Mouse (Mus musculus): ENCODE measurements around the gene Ptprk. TPM values are rescaled to one million over a fixed set of nuclear protein-coding genes. Genes with fewer than 3 reads are reported as not detected.

Ptprk gene
- polyA plus RNA-seq, 2 experiments = 3.0 to 3.3 TPM

DNA sequence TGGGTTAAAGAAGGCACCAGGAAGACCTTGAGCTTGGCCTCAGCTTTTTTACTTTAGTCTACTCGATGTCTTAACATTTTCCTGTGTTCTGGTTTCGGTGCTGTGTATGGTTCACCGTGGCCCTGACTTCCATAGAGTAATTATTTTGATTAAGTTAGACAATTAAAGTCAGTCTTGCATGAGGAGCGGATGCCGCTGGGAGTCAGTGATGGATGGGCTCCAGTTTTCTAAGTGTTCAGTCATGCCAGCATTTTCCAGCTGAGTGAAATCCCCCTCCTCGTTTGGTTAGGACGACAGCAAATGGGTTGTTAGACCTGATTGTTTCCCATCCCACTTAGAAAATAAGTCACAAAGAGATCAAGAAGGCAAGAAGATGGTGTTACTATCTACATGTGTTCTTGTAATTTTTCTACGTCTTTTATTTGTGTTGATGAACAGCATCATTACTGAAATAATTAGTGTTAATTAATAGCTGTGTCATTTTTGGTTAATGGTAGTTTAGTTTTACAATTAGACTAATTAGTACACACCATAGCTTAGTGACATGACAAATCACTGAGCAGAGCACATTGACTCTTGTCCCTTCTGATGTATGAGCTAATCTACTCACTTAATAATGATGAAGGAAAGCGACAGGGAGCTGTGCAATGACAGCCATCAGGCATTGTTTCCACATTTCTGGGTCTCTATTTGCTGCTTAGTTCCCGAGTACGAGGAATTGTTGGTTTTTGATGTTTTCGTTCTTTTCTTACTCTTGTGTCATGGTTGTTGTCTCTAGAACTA, 390.3 kb downstream of the Ptprk start:
- ATAC-seq (ENCODE audit: insufficient read depth) (no peak), DNase-seq (ENCODE audit: low read depth in 3 of 3, low spot score in 3 of 3) (no peak)
- Histone ChIP-seq H3K36me3 (replicated peaks; ENCODE audit: control insufficient read depth, insufficient read depth, low read depth) (no peaks in the 10 kb centered on the region), H3K4me1 (replicated peaks; ENCODE audit: control insufficient read depth in 2 of 2, insufficient read depth in 2 of 2, low read length in 1 of 2) (no peaks in the 10 kb centered on the region), H3K27ac (no peak overlapping the region), H3K4me2 (ENCODE audit: low read depth) (no peak overlapping the region), H3K4me3 (ENCODE audit: insufficient read depth in 1 of 2, low read depth in 2 of 2, low read length in 2 of 2) (no peak overlapping the region), H3K27me3 (ENCODE audit: control insufficient read depth, insufficient read depth, low read length) (no peaks in the 10 kb centered on the region), H3K9ac (replicated peaks) (no peak overlapping the region), H3K9me3 (ENCODE audit: control insufficient read depth, low read length) (no peaks in the 10 kb centered on the region)
- 68% methylated on average over 12 of the region's 12 CpGs for WGBS (ENCODE audit: insufficient replicate concordance)
- TF ChIP-seq CTCF (IDR thresholded peaks at IDR 0.05; ENCODE audit: low read depth) (no peak), EP300 (IDR thresholded peaks at IDR 0.05; ENCODE audit: low read depth) (no peak)

GRCm38 (mm10) chr10:28485574-28485973, 411.0 kb downstream of the Ptprk start:
- no peaks in the 10 kb centered on the region for H3K36me3 ChIP-seq (replicated peaks; ENCODE audit: control insufficient read depth, insufficient read depth, low read depth)
- TF ChIP-seq EP300 (IDR thresholded peaks at IDR 0.05; ENCODE audit: low read depth) = no peak
- TF ChIP-seq CTCF (IDR thresholded peaks at IDR 0.05; ENCODE audit: low read depth) = peak; percentile 76
- ATAC-seq (ENCODE audit: insufficient read depth) (no peak), DNase-seq (ENCODE audit: low read depth in 3 of 3, low spot score in 3 of 3) (no peak)
- no peak overlapping the region for H3K4me3 ChIP-seq (ENCODE audit: insufficient read depth in 1 of 2, low read depth in 2 of 2, low read length in 2 of 2)
- no peak overlapping the region for H3K27ac ChIP-seq
- H3K9ac ChIP-seq (replicated peaks) = no peak overlapping the region
- no peaks in the 10 kb centered on the region for H3K27me3 ChIP-seq (ENCODE audit: control insufficient read depth, insufficient read depth, low read length)
- H3K4me1 ChIP-seq (replicated peaks; ENCODE audit: control insufficient read depth in 2 of 2, insufficient read depth in 2 of 2, low read length in 1 of 2) = no peaks in the 10 kb centered on the region
- no peak overlapping the region for H3K4me2 ChIP-seq (ENCODE audit: low read depth)
- H3K9me3 ChIP-seq (ENCODE audit: control insufficient read depth, low read length) = no peaks in the 10 kb centered on the region
- WGBS (ENCODE audit: insufficient replicate concordance) = 18% methylated on average over 3 of the region's 3 CpGs

GRCm38 (mm10) chr10:28491006-28491405, 416.4 kb downstream of the Ptprk start:
- no peaks in the 10 kb centered on the region for H3K4me1 ChIP-seq (replicated peaks; ENCODE audit: control insufficient read depth in 2 of 2, insufficient read depth in 2 of 2, low read length in 1 of 2)
- H3K4me3 ChIP-seq (ENCODE audit: insufficient read depth in 1 of 2, low read depth in 2 of 2, low read length in 2 of 2) = no peak overlapping the region
- H3K27ac ChIP-seq = no peak overlapping the region
- H3K4me2 ChIP-seq (ENCODE audit: low read depth) = no peak overlapping the region
- H3K9me3 ChIP-seq (ENCODE audit: control insufficient read depth, low read length) = no peaks in the 10 kb centered on the region
- no peaks in the 10 kb centered on the region for H3K27me3 ChIP-seq (ENCODE audit: control insufficient read depth, insufficient read depth, low read length)
- no peak overlapping the region for H3K9ac ChIP-seq (replicated peaks)
- 54% methylated on average over 1 of the region's 1 CpGs for WGBS (ENCODE audit: insufficient replicate concordance)
- ATAC-seq (ENCODE audit: insufficient read depth) (no peak), DNase-seq (ENCODE audit: low read depth in 3 of 3, low spot score in 3 of 3) (no peak)
- no peak for TF ChIP-seq EP300 (IDR thresholded peaks at IDR 0.05; ENCODE audit: low read depth)
- no peaks in the 10 kb centered on the region for H3K36me3 ChIP-seq (replicated peaks; ENCODE audit: control insufficient read depth, insufficient read depth, low read depth)

DNA sequence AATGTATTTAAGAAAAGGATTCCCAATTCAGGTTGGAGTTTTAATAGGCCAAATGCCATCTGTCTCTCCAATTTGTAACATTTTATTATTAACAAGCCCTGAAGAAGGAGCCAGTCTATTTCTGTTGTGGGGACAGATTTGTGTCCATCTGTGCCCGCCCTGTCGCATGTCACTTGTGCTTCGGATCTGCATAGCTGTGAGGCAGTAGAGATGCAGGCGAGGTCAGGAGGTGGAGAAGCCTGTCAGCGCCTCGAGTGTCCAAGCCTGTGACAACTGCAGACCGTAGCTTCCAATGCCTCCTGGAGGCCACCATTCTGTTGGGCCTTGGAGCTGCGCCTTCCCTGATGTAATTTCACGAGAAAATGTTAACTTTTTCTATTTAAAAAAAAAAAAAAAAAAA, 417.6 kb downstream of the Ptprk start:
- H3K4me3 ChIP-seq (ENCODE audit: insufficient read depth in 1 of 2, low read depth in 2 of 2, low read length in 2 of 2) = no peak overlapping the region
- no peaks in the 10 kb centered on the region for H3K36me3 ChIP-seq (replicated peaks; ENCODE audit: control insufficient read depth, insufficient read depth, low read depth)
- no peaks in the 10 kb centered on the region for H3K27me3 ChIP-seq (ENCODE audit: control insufficient read depth, insufficient read depth, low read length)
- TF ChIP-seq CTCF (IDR thresholded peaks at IDR 0.05; ENCODE audit: low read depth) (no peak), EP300 (IDR thresholded peaks at IDR 0.05; ENCODE audit: low read depth) (no peak)
- DNase-seq (ENCODE audit: low read depth in 3 of 3, low spot score in 3 of 3) = no peak
- no peak overlapping the region for H3K9ac ChIP-seq (replicated peaks)
- no peaks in the 10 kb centered on the region for H3K4me1 ChIP-seq (replicated peaks; ENCODE audit: control insufficient read depth in 2 of 2, insufficient read depth in 2 of 2, low read length in 1 of 2)
- no peak overlapping the region for H3K27ac ChIP-seq
- H3K4me2 ChIP-seq (ENCODE audit: low read depth) = no peak overlapping the region
- 67% methylated on average over 9 of the region's 9 CpGs for WGBS (ENCODE audit: insufficient replicate concordance)
- no peaks in the 10 kb centered on the region for H3K9me3 ChIP-seq (ENCODE audit: control insufficient read depth, low read length)
- ATAC-seq (ENCODE audit: insufficient read depth) = no peak

GRCm38 (mm10) chr10:28492870-28493269, 418.2 kb downstream of the Ptprk start:
- ATAC-seq (ENCODE audit: insufficient read depth) = no peak

More at GRCm38 (mm10) chr10:28492870-28493269, 418.2 kb downstream of the Ptprk start:
- Histone ChIP-seq H3K4me2 (ENCODE audit: low read depth) (no peak overlapping the region), H3K27me3 (ENCODE audit: control insufficient read depth, insufficient read depth, low read length) (no peaks in the 10 kb centered on the region), H3K27ac (no peak overlapping the region), H3K9me3 (ENCODE audit: control insufficient read depth, low read length) (no peaks in the 10 kb centered on the region), H3K4me3 (ENCODE audit: insufficient read depth in 1 of 2, low read depth in 2 of 2, low read length in 2 of 2) (no peak overlapping the region), H3K4me1 (replicated peaks; ENCODE audit: control insufficient read depth in 2 of 2, insufficient read depth in 2 of 2, low read length in 1 of 2) (no peaks in the 10 kb centered on the region), H3K36me3 (replicated peaks; ENCODE audit: control insufficient read depth, insufficient read depth, low read depth) (no peaks in the 10 kb centered on the region), H3K9ac (replicated peaks) (no peak overlapping the region)
- TF ChIP-seq EP300 (IDR thresholded peaks at IDR 0.05; ENCODE audit: low read depth) (no peak), CTCF (IDR thresholded peaks at IDR 0.05; ENCODE audit: low read depth) (no peak)
- no peak for DNase-seq (ENCODE audit: low read depth in 3 of 3, low spot score in 3 of 3)
- WGBS (ENCODE audit: insufficient replicate concordance) = 62% methylated on average over 14 of the region's 14 CpGs
